Mouse (Mus musculus) bone marrow macrophage, adult 2 months (primary cell): Measurements from ENCODE around the gene Prkca.

ENCODE experiments used
- CTCF ChIP-seq: IDR thresholded peaks from 2 replicates; pipeline ENCODE4 v1.5.1; 2012; ENCODE audit warnings: low read depth, mild to moderate bottlenecking, low read length, moderate library complexity
- POLR2A ChIP-seq: IDR thresholded peaks from 2 replicates; pipeline ENCODE4 v1.6.1; 2012; ENCODE audit warnings: mild to moderate bottlenecking, low read depth, low read length, borderline replicate concordance

- no peak for TF ChIP-seq CTCF
- TF ChIP-seq POLR2A, result no peak
Measured at GRCm38 (mm10) chr11:107966229-107966628, 377.5 kb downstream of the Prkca start.
